Mouse (Mus musculus): ENCODE measurements around the gene Rere.
"Not testable (repeated sequence)": the region's sequence is repeated elsewhere in the genome, so short reads cannot be mapped to it uniquely, and the experiment has no call there.

Gene Rere

DNA sequence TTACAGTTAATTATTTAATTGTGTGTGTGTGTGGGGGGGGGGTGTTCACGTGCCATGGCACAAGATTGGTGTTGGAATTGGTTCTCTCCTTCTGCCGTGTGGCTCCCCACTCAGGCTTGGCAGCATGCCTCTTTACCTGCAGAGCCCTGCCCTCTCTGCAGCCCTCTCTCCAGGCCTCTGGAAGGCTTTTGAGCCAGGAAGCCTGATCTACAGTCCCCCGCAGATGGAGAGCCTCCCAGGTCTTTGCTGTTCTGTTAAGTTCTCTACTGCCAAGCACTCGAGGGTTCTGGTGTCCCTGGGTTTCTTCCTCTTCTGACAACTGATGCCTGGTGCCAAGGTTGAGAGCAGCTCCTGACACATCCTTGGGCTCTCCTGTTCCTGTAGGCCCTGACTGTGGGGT lies 27.0 kb upstream of the Rere start:
- no peak for DNase-seq (ENCODE audit: extremely low spot score, low read depth, low spot score)

GRCm38 (mm10) chr4:150255181-150255580 lies 26.3 kb upstream of the Rere start:
- DNase-seq (ENCODE audit: extremely low spot score, low read depth, low spot score) = no peak

DNA sequence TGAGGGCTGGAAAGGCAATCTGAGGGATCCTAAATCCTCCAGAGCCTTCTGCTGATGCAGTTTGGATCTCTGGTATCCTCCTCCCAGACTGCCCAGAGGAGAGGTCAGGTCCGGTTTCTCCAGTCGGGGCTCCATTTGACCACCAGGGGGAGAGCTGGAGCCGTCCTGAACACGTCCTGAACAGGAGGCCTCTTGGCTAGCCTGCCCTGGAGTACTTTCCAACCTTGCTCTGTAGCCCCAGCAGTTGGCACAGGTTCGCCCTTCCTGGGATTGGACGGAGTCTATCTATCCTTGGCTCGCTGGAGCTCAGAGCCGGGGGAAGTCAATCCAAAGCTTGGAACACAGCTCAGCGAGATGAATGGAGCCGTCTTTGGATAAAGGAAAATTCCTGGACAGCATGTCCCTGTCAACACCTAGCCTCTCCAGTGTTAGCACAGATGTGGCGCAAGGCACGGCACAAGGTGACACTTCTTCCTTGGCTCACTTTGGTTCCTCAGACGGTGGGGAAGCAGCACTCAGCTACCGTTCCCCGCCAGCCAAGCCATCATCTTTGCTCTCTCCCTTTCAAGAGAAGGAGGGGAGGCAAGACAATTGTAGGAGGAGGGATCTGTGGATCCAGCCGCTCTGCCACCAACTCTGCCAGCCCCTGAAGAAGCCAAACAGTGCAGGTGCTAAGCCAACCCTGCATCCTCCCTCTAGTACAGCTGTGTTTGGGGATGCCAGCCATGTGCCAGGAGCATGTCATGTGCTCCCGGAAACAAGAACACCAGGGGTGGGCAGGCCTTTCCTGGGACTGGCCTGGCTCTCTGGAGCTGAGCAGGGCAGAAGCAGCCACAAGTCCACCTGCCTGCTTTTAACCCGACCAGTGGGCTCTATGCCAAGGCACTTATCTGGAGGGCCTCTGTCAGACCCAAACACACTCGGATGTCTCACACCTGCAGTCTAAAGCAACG lies 23.9 kb upstream of the Rere start:
- no peak for DNase-seq (ENCODE audit: extremely low spot score, low read depth, low spot score)

GRCm38 (mm10) chr4:150258388-150258787 lies 23.1 kb upstream of the Rere start:
- DNase-seq (ENCODE audit: extremely low spot score, low read depth, low spot score) = no peak

GRCm38 (mm10) chr4:150259577-150259976 lies 21.9 kb upstream of the Rere start:
- no peak for DNase-seq (ENCODE audit: extremely low spot score, low read depth, low spot score)

DNA sequence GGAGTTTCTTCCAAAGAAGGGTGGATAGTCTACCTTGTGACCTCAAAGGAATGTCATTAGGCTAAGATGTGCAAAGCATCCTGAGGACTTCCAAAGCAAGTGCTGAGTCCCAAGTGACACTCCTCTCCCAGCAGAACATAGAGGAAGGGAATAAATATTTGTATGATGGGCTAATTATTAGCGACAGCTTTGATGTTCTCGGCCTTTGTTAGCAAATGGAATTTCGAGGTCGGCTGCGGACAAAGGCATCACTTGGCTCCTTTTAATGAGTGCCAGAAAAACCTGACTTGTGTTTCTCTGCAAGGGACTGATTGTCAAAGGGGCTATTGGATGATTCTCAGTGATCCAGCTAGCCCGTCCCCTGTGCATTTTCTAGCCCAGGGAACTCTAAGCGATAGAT lies 21.3 kb upstream of the Rere start:
- DNase-seq (ENCODE audit: extremely low spot score, low read depth, low spot score) = no peak

GRCm38 (mm10) chr4:150260745-150261144 lies 20.7 kb upstream of the Rere start:
- DNase-seq (ENCODE audit: extremely low spot score, low read depth, low spot score) = no peak

DNA sequence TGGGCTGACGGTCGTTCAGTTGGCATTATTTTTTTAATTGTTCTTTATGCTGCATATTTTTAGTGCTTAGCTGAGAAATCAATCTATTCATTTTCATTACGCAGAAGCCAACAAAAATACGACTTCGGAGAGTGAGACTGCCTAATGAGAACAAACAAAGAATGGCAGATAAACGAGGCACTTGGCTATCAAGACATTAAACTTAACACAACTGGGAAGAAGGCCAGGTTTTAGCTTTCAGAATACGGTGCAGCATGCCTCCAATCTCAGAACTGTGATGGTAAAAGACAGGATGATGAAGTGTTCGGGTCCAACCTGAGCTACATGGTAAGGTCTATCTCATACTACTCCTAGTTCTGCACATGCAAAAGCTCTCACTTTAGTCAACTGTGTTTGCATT lies 19.1 kb upstream of the Rere start:
- no peak for DNase-seq (ENCODE audit: extremely low spot score, low read depth, low spot score)

DNA sequence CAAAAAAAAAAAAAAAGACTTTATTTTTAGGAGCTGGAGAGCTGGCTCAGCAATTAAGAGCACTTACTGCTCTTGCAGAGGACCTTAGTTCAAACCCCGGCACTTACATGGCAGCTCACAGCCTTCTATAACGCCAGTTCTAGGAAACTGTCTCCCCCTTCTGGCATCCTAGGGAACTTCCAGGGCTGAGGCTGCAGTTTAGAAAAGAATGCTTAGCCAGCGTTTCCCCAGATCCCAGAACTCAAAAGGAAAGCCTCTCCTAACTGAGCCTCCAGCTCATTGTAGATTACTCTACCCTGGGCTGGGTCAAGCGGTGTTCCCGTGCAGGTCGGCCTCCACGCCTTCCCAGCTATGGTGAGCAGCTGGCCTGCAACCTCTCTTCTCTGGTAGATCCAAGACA lies 16.5 kb upstream of the Rere start:
- no peak for DNase-seq (ENCODE audit: extremely low spot score, low read depth, low spot score)

- no peak for DNase-seq (ENCODE audit: extremely low spot score, low read depth, low spot score)
Measured at GRCm38 (mm10) chr4:150265471-150265870, 16.0 kb upstream of the Rere start.

GRCm38 (mm10) chr4:150266655-150267223 lies 14.7 kb upstream of the Rere start:
- DNase-seq (ENCODE audit: extremely low spot score, low read depth, low spot score) = no peak

DNA sequence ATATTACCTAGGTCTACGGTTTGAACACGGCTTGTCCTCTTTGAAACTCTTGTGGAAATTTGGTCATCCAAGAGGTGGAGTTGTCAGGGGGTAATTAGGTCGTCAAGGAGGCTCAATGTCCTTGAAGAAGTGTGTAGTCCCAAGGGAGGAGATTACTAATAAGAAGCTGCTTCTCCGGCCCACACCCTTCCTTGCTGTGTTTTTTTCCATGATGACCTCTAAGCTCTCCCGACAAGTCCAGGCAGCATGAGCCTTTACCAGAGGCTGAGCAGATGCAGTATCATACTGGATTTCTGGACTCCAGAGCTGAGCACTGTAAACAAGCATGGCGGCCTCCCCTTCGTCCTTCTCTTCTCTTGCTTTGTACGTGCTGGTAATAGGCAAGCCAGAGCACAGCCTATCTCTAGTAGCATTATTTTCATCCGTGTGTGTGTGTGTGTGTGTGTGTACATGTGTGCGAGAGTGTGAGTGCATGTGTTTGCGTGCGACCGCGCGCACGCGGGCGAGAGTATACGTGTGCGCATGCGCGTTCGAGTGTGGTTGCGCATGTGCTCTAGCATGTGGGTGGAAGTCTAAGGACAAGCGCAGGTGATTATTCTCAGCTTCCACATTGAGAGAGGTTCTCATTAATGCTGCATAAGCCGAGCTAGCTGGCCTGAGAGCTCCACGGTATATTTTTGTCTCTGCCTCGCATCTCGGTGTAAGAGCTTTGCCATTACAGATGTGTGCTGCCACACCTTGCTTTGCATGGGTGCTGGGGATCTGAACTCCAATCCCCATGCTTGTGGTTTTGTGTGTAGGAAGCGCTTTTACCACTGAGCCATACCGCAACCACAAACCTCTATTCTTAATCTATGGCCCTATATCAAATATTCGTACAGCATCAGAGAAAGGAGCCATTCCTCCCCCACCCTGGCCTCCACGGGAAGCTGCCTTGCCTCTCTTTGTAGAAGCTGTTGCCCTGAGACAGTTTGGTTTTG lies 12.5 kb upstream of the Rere start:
- no peak for DNase-seq (ENCODE audit: extremely low spot score, low read depth, low spot score)

DNA sequence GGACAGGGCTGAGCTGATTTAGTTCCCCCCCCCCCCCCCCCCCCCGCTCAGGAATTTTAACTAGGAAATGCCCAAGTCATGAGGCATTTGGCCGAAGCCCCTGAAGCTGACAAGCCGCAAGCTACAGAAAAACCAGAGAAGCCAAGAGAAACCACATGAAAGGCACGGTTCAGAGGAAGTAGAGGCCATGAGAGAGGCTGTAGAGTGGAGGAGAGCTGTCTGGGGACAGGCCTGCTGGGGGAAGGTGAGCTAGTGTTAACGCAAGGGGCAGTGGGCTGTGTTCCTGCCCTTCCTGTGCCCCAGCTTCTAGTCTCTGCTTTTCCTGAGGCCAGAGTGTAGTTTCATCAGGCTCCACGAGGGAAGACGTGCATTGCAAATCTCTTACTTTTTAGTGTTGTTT lies 11.8 kb upstream of the Rere start:
- DNase-seq (ENCODE audit: extremely low spot score, low read depth, low spot score) = no peak

DNA sequence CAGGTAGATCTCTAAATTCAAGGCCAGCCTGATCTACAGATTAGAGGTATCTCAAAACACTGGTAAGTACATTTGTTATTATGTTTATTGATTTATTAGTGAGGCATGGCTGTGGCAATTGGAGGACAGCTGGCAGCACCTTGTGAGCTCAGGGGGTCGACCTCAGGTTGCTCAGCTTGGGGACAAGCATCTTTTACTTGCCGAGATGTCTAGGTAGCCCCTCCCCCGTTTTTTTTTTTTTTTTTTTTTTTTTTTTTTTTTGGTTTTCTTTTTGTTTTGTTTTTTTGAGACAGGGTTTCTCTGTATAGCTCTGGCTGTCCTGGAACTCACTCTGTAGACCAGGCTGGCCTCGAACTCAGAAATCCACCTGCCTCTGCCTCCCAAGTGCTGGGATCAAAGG lies 10.7 kb upstream of the Rere start:
- not testable (repeated sequence) for DNase-seq (ENCODE audit: extremely low spot score, low read depth, low spot score)

GRCm38 (mm10) chr4:150272725-150273124 lies 8.7 kb upstream of the Rere start:
- no peak for DNase-seq (ENCODE audit: extremely low spot score, low read depth, low spot score)

DNA sequence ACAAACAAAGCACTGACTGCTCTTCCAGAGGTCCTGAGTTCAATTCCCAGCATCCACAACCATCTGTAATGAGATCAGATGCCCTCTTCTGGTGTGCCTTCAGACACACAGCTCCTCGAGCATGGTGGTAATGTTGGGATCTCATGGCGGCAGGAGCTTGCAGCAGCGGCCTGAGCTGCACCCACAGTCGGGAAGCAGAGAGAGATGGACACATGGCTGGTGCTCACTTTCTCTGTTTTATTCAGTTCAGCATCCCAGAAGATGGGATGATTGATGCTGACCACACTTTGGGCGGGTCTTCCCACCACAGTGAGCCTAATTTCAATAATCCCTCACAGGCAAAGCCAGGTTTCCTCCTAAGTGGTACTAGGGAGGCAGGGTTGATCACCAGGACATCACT lies 5.9 kb upstream of the Rere start:
- DNase-seq (ENCODE audit: extremely low spot score, low read depth, low spot score) = no peak

- not testable (repeated sequence) for DNase-seq (ENCODE audit: extremely low spot score, low read depth, low spot score)
Measured at GRCm38 (mm10) chr4:150279336-150279735, 2.1 kb upstream of the Rere start.

GRCm38 (mm10) chr4:150280002-150280401 lies 1.4 kb upstream of the Rere start:
- no peak for DNase-seq (ENCODE audit: extremely low spot score, low read depth, low spot score)

DNA sequence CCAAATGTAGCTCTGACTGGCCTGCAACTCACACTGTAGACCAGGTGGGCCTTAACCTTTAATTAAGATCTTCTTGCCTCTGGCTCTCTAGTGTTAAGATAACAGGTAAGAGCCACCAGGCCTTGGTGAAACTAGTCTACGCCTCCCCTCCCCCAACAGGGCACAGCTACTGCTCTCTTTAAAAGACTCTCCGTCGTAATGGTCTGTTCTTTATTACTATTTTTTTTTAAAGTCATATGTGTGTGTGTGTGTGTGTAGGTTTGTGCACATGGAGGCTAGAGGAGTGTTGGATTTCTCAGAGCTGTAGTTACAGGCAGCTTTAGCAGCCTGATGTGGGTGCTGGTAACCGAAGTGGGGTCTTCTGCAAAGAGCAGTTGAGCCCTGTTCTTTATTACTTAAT lies 987 bp upstream of the Rere start:
- DNase-seq (ENCODE audit: extremely low spot score, low read depth, low spot score) = no peak

GRCm38 (mm10) chr4:150281891-150282630 lies 615 bp downstream of the Rere start:
- no peak for DNase-seq (ENCODE audit: extremely low spot score, low read depth, low spot score)

All from hindlimb bud, embryonic 11.5 days (tissue).